Comparison of ENCODE assay signal across 24 mouse cellular contexts in genomic region chr12:33323821-33324220, GRCm38 (mm10).
DNase-seq lines count a peak whose midpoint lies in the region; ATAC-seq and TF ChIP-seq lines count a peak whose summit lies in the region.
"Had no signal": no experiment of that assay in that cellular context is flagged by ENCODE, and none has a peak within 500 bp of the region (broad histone marks: within the 10 kb centered on the region; RNA-seq: fewer than 3 reads in every experiment).

No protein-coding gene starts in this region.

- H3K4me2 ChIP-seq in kidney, embryonic 15.5 days = no peak overlapping the region
- H3K4me2 ChIP-seq: embryonic facial prominence, embryonic 13.5 days; embryonic facial prominence, embryonic 15.5 days; forebrain, embryonic 12.5 days had no signal

- H3K9ac ChIP-seq in kidney, embryonic 15.5 days = no peak overlapping the region
- H3K9ac ChIP-seq: embryonic facial prominence, embryonic 13.5 days; embryonic facial prominence, embryonic 15.5 days; forebrain, embryonic 12.5 days had no signal

- no peak overlapping the region for H3K27ac ChIP-seq in kidney, embryonic 15.5 days
- H3K27ac ChIP-seq: embryonic facial prominence, embryonic 13.5 days; embryonic facial prominence, embryonic 15.5 days; forebrain, embryonic 10.5 days; forebrain, embryonic 12.5 days had no signal

- TF ChIP-seq CTCF in lung, adult 2 months (IDR thresholded peaks at IDR 0.05; ENCODE audit: insufficient read depth, low read length) = no peak

- H3K27me3 ChIP-seq in kidney, embryonic 15.5 days = no peaks in the 10 kb centered on the region
- H3K27me3 ChIP-seq: embryonic facial prominence, embryonic 13.5 days; embryonic facial prominence, embryonic 15.5 days had no signal

- 76% methylated on average over 1 of the region's 1 CpGs for WGBS in kidney, embryonic 15.5 days
- 88% methylated on average over 1 of the region's 1 CpGs for WGBS in lung, adult 2 months

- no peaks in the 10 kb centered on the region for H3K9me3 ChIP-seq in kidney, embryonic 15.5 days (replicated peaks)
- H3K9me3 ChIP-seq: embryonic facial prominence, embryonic 13.5 days; embryonic facial prominence, embryonic 15.5 days; forebrain, embryonic 10.5 days; forebrain, embryonic 12.5 days had no signal

- H3K36me3 ChIP-seq in kidney, embryonic 15.5 days = peaks cover 12% of the 10 kb centered on the region
- H3K36me3 ChIP-seq: embryonic facial prominence, embryonic 15.5 days; forebrain, embryonic 10.5 days; forebrain, embryonic 12.5 days had no signal

- no peak for ATAC-seq in kidney, embryonic 15.5 days (replicated peaks; ENCODE audit: low FRiP score)
- ATAC-seq: forebrain, embryonic 14.5 days had no signal

- H3K4me3 ChIP-seq in kidney, embryonic 15.5 days (replicated peaks) = no peak overlapping the region
- no peak overlapping the region for H3K4me3 ChIP-seq in lung, adult 2 months (replicated peaks; ENCODE audit: extremely low read depth, low read depth, low read length)
- H3K4me3 ChIP-seq: embryonic facial prominence, embryonic 13.5 days; embryonic facial prominence, embryonic 15.5 days; erythroblast, embryonic 14.5 days; forebrain, embryonic 10.5 days; forebrain, embryonic 12.5 days had no signal

- TF ChIP-seq POLR2A in lung, adult 2 months (IDR thresholded peaks at IDR 0.05; ENCODE audit: borderline replicate concordance, extremely low read depth, low read depth, low read length) = no peak

- H3K4me1 ChIP-seq in kidney, embryonic 15.5 days = no peaks in the 10 kb centered on the region
- no peaks in the 10 kb centered on the region for H3K4me1 ChIP-seq in lung, adult 2 months (ENCODE audit: control insufficient read depth, insufficient read depth, low read length)
- H3K4me1 ChIP-seq: embryonic facial prominence, embryonic 15.5 days; forebrain, embryonic 10.5 days had no signal

- DNase-seq in kidney, adult 11 months = peak; percentile 37
- DNase-seq in kidney, postnatal 10 days = no peak
- DNase-seq in kidney, adult 9 months = peak; percentile 52
- no peak for DNase-seq in kidney, postnatal 4 days
- peak; percentile 54 to 60 for DNase-seq in kidney, postnatal 25 days
- DNase-seq in lung, postnatal 36 days = peak; percentile 31
- DNase-seq in lung, adult 2 months = no peak
- DNase-seq: adrenal gland, adult 2 months; adrenal gland, postnatal 10 days; adrenal gland, postnatal 25 days; cerebellum, adult 11 months; cerebellum, adult 18-20 months; cerebellum, adult 8-10 months; cerebellum, adult 9-11 months; cerebellum, postnatal 14 days; cerebellum, postnatal 36 days; embryo, embryonic 11 days had no signal

Comparison
In these comparisons a context has a peak if more than half of its experiments do, and no peak if none do; other contexts are left out.
1. DNase-seq: peak in kidney, adult 11 months (single experiment), kidney, adult 9 months (single experiment), kidney, postnatal 25 days (2 of 2) and lung, postnatal 36 days (single experiment); none in kidney, postnatal 10 days (single experiment), kidney, postnatal 4 days (0 of 2) and lung, adult 2 months (single experiment).